Mouse (Mus musculus) midbrain, embryonic 13.5 days (tissue): ENCODE measurements around the gene Dbh. TPM values are rescaled to one million over a fixed set of nuclear protein-coding genes. Genes with fewer than 3 reads are reported as not detected.
A peak's percentile ranks its signal among the peaks of the same experiment; 100 is the strongest.

Experiments used
- ATAC-seq: fragments of 200-750 bp; cut with Nextera tagmentation; 2 replicates; pipeline ENCODE4 v1.8.0; 2017; ENCODE audit warnings: mild to moderate bottlenecking, moderate TSS enrichment, moderate library complexity
- H3K27ac ChIP-seq: fragments of 300-500 bp; sonication (generic); 2 replicates; pipeline ENCODE4 v1.5.1; 2015; ENCODE audit warnings: inconsistent platforms, mild to moderate bottlenecking, moderate library complexity
- H3K27me3 ChIP-seq: fragments of 300-500 bp; sonication (generic); 2 replicates; pipeline ENCODE4 v1.6.1; 2015; ENCODE audit warnings: mild to moderate bottlenecking, inconsistent platforms
- H3K36me3 ChIP-seq: fragments of 300-500 bp; sonication (generic); 2 replicates; pipeline ENCODE4 v1.6.1; 2015; ENCODE audit warnings: mild to moderate bottlenecking, inconsistent platforms
- H3K4me1 ChIP-seq: fragments of 300-500 bp; sonication (generic); replicated peaks from 2 replicates; pipeline ENCODE4 v1.6.1; 2015; ENCODE audit warnings: inconsistent platforms
- H3K4me2 ChIP-seq: fragments of 300-500 bp; sonication (generic); replicated peaks from 2 replicates; pipeline ENCODE4 v1.6.1; 2015; ENCODE audit warnings: moderate library complexity, mild to moderate bottlenecking, inconsistent platforms
- H3K4me3 ChIP-seq: fragments of 300-500 bp; sonication (generic); replicated peaks from 2 replicates; pipeline ENCODE4 v1.5.1; 2015; ENCODE audit warnings: mild to moderate bottlenecking, inconsistent platforms
- H3K9ac ChIP-seq: fragments of 300-500 bp; sonication (generic); replicated peaks from 2 replicates; pipeline ENCODE4 v1.6.1; 2015; ENCODE audit warnings: mild to moderate bottlenecking, inconsistent platforms
- H3K9me3 ChIP-seq: fragments of 300-500 bp; sonication (generic); 2 replicates; pipeline ENCODE4 v1.6.1; 2016; ENCODE audit warnings: mild to moderate bottlenecking, inconsistent platforms
- WGBS: fragments of 180-500 bp; shearing (Covaris S2); methylation state at CpG from one replicate; pipeline ENCODE4 v1.1.7; 2015; 5-methylcytosine and 5-hydroxymethylcytosine counted together
- polyA plus RNA-seq: library from polyadenylated mRNA; unstranded; fragments of >200 nt; fragmentation: Nextera tagmentation; extraction: Ambion mirVana; gene quantifications from 2 replicates; pipeline ENCODE4 v1.2.1, GENCODE M21; 2015

Gene Dbh
- polyA plus RNA-seq, 1 experiment from 2014 or later, result 0.19 TPM

DNA sequence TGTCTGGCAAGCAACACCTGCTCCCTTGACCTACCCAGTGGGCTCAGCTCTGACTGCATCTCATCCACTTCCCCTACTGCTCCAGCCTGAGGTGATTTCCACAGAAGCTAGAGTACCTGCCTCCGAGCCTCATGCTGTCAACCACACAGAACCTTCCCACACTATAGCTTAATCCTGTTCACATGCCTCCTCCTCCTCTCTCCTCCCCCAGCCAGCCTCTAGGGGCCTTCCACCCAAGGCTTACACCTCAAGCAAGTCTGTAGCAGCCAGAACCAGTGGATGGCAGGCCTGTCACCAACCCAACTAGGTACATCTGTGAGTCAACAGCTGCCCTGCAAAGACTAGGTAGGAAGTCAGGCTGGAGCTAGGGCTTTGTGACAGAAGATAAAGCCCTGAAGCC, 28.2 kb upstream of the Dbh start:
- Histone ChIP-seq H3K9me3 (no peaks in the 10 kb centered on the region), H3K27ac (no peak overlapping the region), H3K4me3 (no peak overlapping the region), H3K36me3 (no peaks in the 10 kb centered on the region), H3K4me1 (peaks cover 1% of the 10 kb centered on the region; the same call in 1 of the 2 replicates), H3K4me2 (no peak overlapping the region), H3K9ac (no peak overlapping the region), H3K27me3 (peaks cover 27% of the 10 kb centered on the region)
- WGBS, result 70% methylated on average over 1 of the region's 1 CpGs
- no peak for ATAC-seq

DNA sequence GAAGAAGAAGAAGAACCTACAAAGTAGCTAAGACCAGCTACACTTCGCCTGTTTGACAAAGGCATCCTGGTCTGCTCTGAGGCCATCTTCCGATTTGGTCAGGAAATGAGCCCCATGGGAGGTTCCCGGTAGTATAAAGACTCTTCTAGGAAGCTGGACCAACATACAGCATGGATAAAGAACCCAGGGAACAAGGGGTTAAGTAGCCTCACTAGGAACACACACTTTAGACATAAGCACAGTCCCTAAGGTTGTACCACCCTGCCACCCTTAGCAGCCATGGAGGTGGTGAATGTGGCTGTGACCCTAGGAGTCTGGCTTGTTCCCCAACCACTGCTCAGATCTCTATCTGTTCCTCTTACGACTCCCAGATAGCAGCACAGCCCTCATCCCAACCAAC, 26.7 kb upstream of the Dbh start:
- H3K27me3 ChIP-seq, result peaks cover 43% of the 10 kb centered on the region
- ATAC-seq, result no peak
- H3K4me2 ChIP-seq, result no peak overlapping the region
- H3K4me1 ChIP-seq, result peaks cover 11% of the 10 kb centered on the region
- WGBS, result 73% methylated on average over 4 of the region's 4 CpGs
- H3K36me3 ChIP-seq, result no peaks in the 10 kb centered on the region
- no peaks in the 10 kb centered on the region for H3K9me3 ChIP-seq
- no peak overlapping the region for H3K27ac ChIP-seq
- no peak overlapping the region for H3K9ac ChIP-seq
- no peak overlapping the region for H3K4me3 ChIP-seq

DNA sequence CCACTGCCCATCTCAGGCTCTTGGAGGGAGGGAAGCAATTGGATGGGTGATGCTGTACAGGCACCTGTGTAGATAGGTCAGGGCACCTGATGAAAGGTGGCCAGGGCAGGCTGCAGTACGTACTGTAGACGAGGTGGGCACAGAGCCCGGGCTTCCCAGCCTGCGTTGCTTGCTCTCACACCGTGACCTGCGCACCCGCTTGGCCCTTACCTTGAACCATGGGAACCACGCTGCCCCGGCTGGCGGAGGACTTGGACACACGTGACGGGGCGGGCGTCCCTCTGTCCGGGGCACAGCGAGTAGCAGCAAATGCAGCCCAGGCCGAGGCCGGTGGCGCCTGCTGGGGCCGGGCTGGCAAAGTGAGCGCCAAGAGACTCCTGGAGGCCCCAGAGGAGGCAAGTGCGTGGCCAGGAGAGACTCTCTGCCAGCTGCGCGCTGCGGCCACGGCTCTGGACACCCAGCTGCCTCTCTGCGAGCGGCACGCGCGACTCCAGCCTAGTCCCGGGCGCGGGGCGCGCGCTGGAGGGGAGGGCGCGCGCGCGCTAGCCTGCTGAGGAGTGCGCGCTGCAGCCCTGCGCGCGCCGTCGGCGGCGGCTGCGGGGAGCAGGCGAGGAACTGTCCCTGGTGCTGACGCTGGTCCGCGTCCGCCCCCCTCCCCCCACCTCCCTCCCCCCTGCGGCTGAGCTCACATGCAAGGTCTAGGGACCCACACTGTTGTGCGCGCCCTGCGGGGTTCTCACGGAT, 22.9 kb upstream of the Dbh start, which contains the start of gene Fam163b:
Gene Fam163b, minus strand, starts transcription at position 542 of the 744 bp plus-strand sequence.
- Histone ChIP-seq H3K4me3 (peak within 1 kb of the TSS; percentile 44), H3K9me3 (no peaks in the 10 kb centered on the region), H3K27me3 (peaks cover 39% of the 10 kb centered on the region), H3K9ac (peak within 1 kb of the TSS; percentile 61; the same call in 1 of the 2 replicates), H3K36me3 (no peaks in the 10 kb centered on the region), H3K27ac (no peak within 1 kb of the TSS; the same call in 1 of the 2 replicates), H3K4me2 (peak within 1 kb of the TSS; percentile 75), H3K4me1 (peaks cover 11% of the 10 kb centered on the region)
- peak; percentile 82 for ATAC-seq
- WGBS, result 1% methylated on average over 62 of the region's 62 CpGs

DNA sequence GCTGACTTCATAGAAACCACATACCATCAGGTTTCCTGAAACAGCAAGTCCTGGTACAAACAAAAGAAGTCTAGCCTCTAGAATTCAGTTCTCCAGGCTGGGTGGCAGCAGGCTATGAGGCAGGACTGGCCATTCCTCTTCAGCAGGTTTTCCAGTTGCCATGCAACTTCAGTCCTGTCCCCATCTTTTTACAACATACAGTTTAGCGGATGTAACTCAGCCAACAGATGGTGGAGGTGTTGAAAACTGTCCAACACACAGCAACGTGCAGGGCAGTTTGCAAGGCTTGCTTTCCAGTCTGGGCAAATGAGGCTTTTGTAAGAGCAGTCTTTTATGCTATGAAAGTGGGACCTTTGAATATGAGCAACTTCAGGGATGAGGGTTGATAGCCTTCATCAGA, 20.1 kb upstream of the Dbh start:
- Histone ChIP-seq H3K27me3 (peaks cover 40% of the 10 kb centered on the region), H3K9me3 (no peaks in the 10 kb centered on the region), H3K4me3 (no peak overlapping the region), H3K4me2 (no peak overlapping the region), H3K9ac (no peak overlapping the region), H3K4me1 (peaks cover 27% of the 10 kb centered on the region), H3K27ac (no peak overlapping the region), H3K36me3 (no peaks in the 10 kb centered on the region)
- WGBS, result 83% methylated on average over 2 of the region's 2 CpGs
- no peak for ATAC-seq

DNA sequence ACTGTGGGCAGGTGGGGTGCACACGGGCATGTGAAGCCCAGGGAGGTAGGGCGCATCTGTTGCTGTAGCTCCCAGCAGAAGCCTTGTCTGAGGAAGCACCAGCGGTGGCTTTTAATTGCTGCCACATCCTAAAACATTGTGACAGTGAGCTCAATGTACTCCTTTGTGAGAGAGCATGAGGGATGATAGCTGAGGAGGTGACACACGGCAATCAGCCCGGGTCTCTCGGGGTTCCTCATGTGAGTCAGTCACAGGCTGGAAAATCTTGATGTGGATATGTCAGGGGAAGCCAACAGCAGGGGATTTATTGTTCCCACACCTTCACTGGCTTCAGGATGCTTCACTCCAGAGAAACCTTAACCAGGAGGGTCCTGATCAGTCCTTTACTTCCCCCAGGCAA, 18.2 kb upstream of the Dbh start:
- Histone ChIP-seq H3K9ac (no peak overlapping the region), H3K4me2 (no peak overlapping the region), H3K9me3 (no peaks in the 10 kb centered on the region), H3K4me3 (no peak overlapping the region), H3K36me3 (no peaks in the 10 kb centered on the region), H3K4me1 (peaks cover 25% of the 10 kb centered on the region), H3K27ac (no peak overlapping the region), H3K27me3 (peaks cover 22% of the 10 kb centered on the region)
- no peak for ATAC-seq
- WGBS, result 79% methylated on average over 6 of the region's 6 CpGs

DNA sequence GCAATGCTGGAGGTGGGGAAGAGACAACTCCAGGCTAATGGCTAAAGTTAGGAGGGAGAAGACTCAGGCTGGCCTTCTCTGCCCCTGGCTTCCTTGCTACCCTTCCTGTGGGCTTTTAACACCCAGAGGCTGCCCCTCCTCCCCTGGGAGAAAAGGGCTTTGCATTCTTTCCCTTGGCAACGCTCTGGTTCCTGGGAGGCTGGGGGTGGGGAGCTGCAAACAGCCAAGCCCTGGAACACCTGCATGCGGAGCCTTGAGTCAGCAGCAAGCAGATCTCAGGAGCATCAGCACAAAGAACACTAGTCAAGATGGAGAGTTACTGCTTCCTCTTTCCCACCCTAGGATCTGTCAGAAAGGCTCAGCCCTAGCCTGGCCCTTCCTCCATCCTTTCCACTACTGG, 15.6 kb upstream of the Dbh start:
- H3K9ac ChIP-seq, result 0 out of 2 replicates have a peak overlapping the region, but pooled peaks have one; percentile 1

DNA sequence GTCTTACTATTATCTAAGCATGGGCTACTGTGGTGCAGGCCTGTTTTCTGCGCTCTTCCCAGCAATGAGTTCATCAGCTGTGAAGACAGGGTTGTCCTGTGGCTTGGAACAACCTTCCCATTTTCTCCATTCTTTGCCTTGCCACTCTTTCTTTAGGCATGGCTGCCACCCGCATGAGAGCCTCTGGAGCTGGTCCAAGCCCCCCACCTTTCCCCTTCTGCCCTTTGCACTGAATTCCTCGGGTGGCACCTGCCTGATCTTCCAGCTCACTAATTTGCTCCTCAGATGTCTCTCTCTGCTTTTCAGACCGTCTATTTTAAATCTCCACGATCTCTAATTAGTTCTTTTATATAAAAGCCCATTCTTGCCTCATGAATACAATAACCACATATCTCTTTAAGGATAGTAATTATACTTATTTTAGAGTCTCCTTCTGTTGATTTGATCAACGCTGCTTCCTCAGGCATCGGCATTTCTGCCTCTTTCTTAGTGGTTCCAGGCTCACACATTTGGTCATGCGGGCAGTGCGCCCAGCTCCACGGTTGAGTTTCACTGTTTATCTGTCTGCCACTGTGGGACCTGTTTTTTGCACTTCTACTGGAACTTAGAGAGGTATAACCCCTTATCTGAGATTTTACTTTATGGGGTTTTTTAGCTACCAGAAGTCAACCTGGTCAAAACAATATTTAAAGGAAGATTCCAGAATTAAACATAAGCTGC, 10.4 kb upstream of the Dbh start:
- Histone ChIP-seq H3K4me2 (no peak overlapping the region), H3K27ac (no peak overlapping the region), H3K4me3 (no peak overlapping the region), H3K9me3 (no peaks in the 10 kb centered on the region), H3K36me3 (no peaks in the 10 kb centered on the region), H3K9ac (no peak overlapping the region), H3K27me3 (no peaks in the 10 kb centered on the region), H3K4me1 (peaks cover 19% of the 10 kb centered on the region)
- 75% methylated on average over 10 of the region's 10 CpGs for WGBS
- ATAC-seq, result no peak

More for the DNA sequence above, 15.6 kb upstream of the Dbh start:
- Histone ChIP-seq H3K27ac (no peak overlapping the region), H3K36me3 (no peaks in the 10 kb centered on the region), H3K4me3 (no peak overlapping the region), H3K27me3 (0 out of 2 replicates have a peak, but pooled peaks cover 6% of the 10 kb centered on the region), H3K4me2 (no peak overlapping the region), H3K4me1 (peaks cover 24% of the 10 kb centered on the region), H3K9me3 (no peaks in the 10 kb centered on the region)
- 22% methylated on average over 1 of the region's 2 CpGs for WGBS
- ATAC-seq, result no peak

DNA sequence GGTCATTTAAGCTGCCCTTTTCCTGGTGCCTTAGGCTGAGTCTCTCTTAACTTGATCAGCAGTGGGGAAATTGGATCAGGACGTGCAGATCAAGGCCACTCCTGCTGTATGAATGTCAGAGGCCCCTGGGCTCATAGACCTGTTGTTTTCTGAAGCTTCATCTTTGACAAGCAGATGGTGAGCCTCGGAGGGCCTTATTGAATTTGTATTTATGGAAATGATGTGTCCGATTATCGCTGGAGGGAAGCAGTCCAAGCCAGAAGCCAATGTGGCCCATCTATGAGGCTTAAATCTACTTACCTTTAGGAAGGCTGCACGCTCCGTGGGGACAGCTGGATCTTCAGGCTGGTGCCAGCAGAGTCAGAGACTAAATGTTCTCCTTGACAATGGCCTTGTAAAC, 8.4 kb upstream of the Dbh start:
- Histone ChIP-seq H3K27me3 (no peaks in the 10 kb centered on the region), H3K27ac (no peak overlapping the region), H3K4me2 (no peak overlapping the region), H3K9me3 (no peaks in the 10 kb centered on the region), H3K4me3 (no peak overlapping the region), H3K9ac (no peak overlapping the region), H3K4me1 (peaks cover 16% of the 10 kb centered on the region), H3K36me3 (no peaks in the 10 kb centered on the region)
- ATAC-seq, result no peak
- WGBS, result 48% methylated on average over 6 of the region's 6 CpGs

DNA sequence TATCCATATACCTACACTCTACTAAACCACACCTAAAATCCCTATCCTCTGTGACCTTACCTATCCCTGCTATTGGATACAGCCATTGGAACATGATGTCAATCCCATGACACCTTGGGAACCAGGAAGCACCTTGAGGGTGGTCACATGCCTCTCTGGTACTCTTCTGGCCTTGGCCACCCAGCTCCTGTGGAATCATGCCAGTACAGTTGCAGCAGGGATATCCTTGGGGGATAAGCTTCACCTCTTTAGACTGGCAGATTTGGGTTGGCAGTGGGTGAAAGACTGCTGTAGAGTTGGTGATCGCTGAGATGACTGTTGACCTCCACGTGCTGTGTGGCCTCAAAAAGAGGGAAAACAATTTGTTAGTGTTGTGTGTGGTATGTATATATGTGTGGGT, 3.5 kb upstream of the Dbh start:
- WGBS, result 85% methylated on average over 2 of the region's 2 CpGs
- no peak overlapping the region for H3K27ac ChIP-seq
- ATAC-seq, result no peak

DNA sequence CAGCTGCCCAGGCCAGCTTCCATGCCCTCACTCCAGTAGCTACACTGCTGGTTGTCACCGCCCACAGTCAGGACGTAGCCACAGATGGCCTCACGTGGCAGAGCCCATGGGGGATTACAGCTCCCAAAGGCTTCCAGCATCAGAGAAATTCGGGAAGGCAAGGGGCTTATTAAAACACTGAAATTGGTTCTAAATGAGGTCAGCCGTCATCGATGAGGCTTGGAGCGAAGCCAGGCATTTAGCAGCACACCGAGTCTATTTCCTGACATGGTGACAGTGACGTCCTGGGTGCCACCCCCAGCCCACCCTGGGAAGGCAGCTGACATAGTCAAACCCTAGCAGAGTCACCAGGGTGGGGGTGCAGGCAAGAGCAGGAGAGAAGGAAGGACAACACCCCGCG, 2.4 kb upstream of the Dbh start:
- Histone ChIP-seq H3K9me3 (no peaks in the 10 kb centered on the region), H3K27me3 (no peaks in the 10 kb centered on the region), H3K4me3 (no peak overlapping the region), H3K4me1 (peaks cover 12% of the 10 kb centered on the region), H3K4me2 (no peak overlapping the region), H3K36me3 (no peaks in the 10 kb centered on the region), H3K9ac (no peak overlapping the region), H3K27ac (no peak overlapping the region)
- 0 out of 2 replicates have a peak, but pooled peaks have one; percentile 45 for ATAC-seq
- 62% methylated on average over 11 of the region's 11 CpGs for WGBS

More for the DNA sequence above, 3.5 kb upstream of the Dbh start:
- Histone ChIP-seq H3K9ac (no peak overlapping the region), H3K4me3 (no peak overlapping the region), H3K4me1 (peaks cover 12% of the 10 kb centered on the region), H3K4me2 (no peak overlapping the region), H3K36me3 (no peaks in the 10 kb centered on the region), H3K9me3 (no peaks in the 10 kb centered on the region), H3K27me3 (no peaks in the 10 kb centered on the region)

DNA sequence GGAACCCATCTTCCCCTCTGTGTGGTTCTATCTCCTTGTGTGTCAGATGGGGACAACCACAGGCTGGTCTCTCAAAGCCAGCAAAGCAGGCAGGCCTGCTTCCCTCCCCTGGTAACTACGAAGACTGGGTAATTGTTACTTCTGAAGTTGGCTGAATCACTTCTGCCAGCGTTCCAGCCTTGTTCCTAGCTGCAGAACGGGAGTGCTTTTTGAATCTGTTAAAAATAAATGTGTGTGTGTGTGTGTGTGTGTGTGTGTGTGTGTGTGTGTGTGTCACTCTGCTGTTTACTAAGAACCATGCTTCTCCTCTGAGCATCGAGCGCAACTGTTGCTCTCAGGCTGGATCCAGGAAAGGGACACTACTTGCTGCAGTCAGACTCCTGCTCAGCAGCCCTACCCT, 1.2 kb upstream of the Dbh start:
- Histone ChIP-seq H3K9me3 (no peaks in the 10 kb centered on the region), H3K4me3 (no peak overlapping the region), H3K9ac (no peak overlapping the region), H3K36me3 (no peaks in the 10 kb centered on the region), H3K27me3 (no peaks in the 10 kb centered on the region), H3K27ac (no peak overlapping the region), H3K4me2 (no peak overlapping the region), H3K4me1 (peaks cover 12% of the 10 kb centered on the region)
- ATAC-seq, result no peak
- WGBS, result 79% methylated on average over 5 of the region's 5 CpGs

DNA sequence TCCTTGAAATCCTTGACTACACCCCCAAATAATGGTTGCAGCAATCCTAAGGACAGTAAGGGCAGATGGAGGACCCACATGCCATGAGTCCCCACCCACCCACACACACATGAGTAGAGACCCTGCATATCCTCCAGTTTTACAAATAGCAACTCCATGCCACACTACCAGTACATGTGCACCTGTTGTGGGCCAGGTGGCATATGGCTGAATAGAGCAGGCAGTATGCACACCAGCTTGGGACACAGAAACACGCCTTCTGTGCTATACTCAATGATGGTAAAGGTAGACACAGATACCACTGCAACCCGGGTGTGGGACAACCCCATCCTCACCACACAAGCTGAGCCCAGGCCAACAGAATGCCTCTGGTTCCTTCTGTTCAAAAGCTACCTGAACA, 1.0 kb downstream of the Dbh start:
- peaks cover 12% of the 10 kb centered on the region for H3K4me1 ChIP-seq
- no peak overlapping the region for H3K9ac ChIP-seq
- H3K27me3 ChIP-seq, result no peaks in the 10 kb centered on the region
- no peak overlapping the region for H3K4me2 ChIP-seq
- no peak for ATAC-seq
- H3K9me3 ChIP-seq, result no peaks in the 10 kb centered on the region
- H3K36me3 ChIP-seq, result no peaks in the 10 kb centered on the region
- no peak overlapping the region for H3K27ac ChIP-seq
- WGBS, result 88% methylated on average over 2 of the region's 2 CpGs
- H3K4me3 ChIP-seq, result no peak overlapping the region
